Mouse (Mus musculus) cortical plate, adult 2 months (tissue): ENCODE measurements at regions not wholly inside any gene's neighbourhood (a gene's known extent, or its start where the extent isn't known, plus 50 kb on each side); places are given as distances from the start of the nearest gene placed in this dataset.

Source experiments
- H3K27ac ChIP-seq: fragments of 200-500 bp; 2 replicates; pipeline ENCODE4 v1.5.1; 2012; ENCODE audit warnings: low read length, control low read depth, inconsistent platforms; ENCODE audit not compliant: insufficient read depth
- H3K4me1 ChIP-seq: fragments of 200-500 bp; 2 replicates; pipeline ENCODE4 v1.6.1; 2011; ENCODE audit warnings: low read length; ENCODE audit not compliant: control insufficient read depth, insufficient read depth
- H3K4me3 ChIP-seq: fragments of 200-500 bp; 2 replicates; pipeline ENCODE4 v1.5.1; 2011; ENCODE audit warnings: mild to moderate bottlenecking, low read length, control low read depth; ENCODE audit not compliant: insufficient read depth
- CTCF ChIP-seq: fragments of 200-500 bp; IDR thresholded peaks from 2 replicates; pipeline ENCODE4 v1.5.1; 2011; ENCODE audit warnings: mild to moderate bottlenecking, control low read depth, low read length; ENCODE audit not compliant: insufficient read depth; ENCODE audit errors: extremely low read depth
- POLR2A ChIP-seq: fragments of 200-500 bp; IDR thresholded peaks from 2 replicates; pipeline ENCODE4 v1.6.1; 2011; ENCODE audit warnings: mild to moderate bottlenecking, low read length, control low read depth; ENCODE audit not compliant: insufficient read depth; ENCODE audit errors: extremely low read depth

GRCm38 (mm10) chr6:93246498-93247242 is 303.4 kb upstream of the Adamts9 start:
- Histone ChIP-seq H3K4me3 (no peak overlapping the region), H3K27ac (no peak overlapping the region), H3K4me1 (no peaks in the 10 kb centered on the region)
- TF ChIP-seq CTCF (no peak), POLR2A (no peak)

- no peak for TF ChIP-seq CTCF
- no peak for TF ChIP-seq POLR2A
- H3K4me1 ChIP-seq = no peaks in the 10 kb centered on the region
- no peak overlapping the region for H3K27ac ChIP-seq
- no peak overlapping the region for H3K4me3 ChIP-seq
Observed at GRCm38 (mm10) chr6:93235550-93235949, 292.3 kb upstream of the Adamts9 start.

- H3K4me3 ChIP-seq = no peak overlapping the region
- H3K4me1 ChIP-seq = no peaks in the 10 kb centered on the region
- TF ChIP-seq POLR2A = no peak
- no peak for TF ChIP-seq CTCF
- no peak overlapping the region for H3K27ac ChIP-seq
Observed at GRCm38 (mm10) chr6:93232636-93233035, 289.3 kb upstream of the Adamts9 start.

GRCm38 (mm10) chr6:93230450-93230849 is 287.2 kb upstream of the Adamts9 start:
- H3K4me3 ChIP-seq = no peak overlapping the region
- TF ChIP-seq CTCF (no peak), POLR2A (no peak)
- no peak overlapping the region for H3K27ac ChIP-seq
- no peaks in the 10 kb centered on the region; the same call in 1 of the 2 replicates for H3K4me1 ChIP-seq

- H3K4me1 ChIP-seq = no peaks in the 10 kb centered on the region; the same call in 1 of the 2 replicates
- no peak overlapping the region for H3K27ac ChIP-seq
- no peak overlapping the region for H3K4me3 ChIP-seq
- TF ChIP-seq POLR2A (no peak), CTCF (no peak)
Observed at GRCm38 (mm10) chr6:93229320-93229719, 286.0 kb upstream of the Adamts9 start.

- no peak overlapping the region for H3K4me3 ChIP-seq
- no peaks in the 10 kb centered on the region; the same call in 1 of the 2 replicates for H3K4me1 ChIP-seq
- no peak overlapping the region for H3K27ac ChIP-seq
- TF ChIP-seq POLR2A = no peak
- TF ChIP-seq CTCF = no peak
Observed at GRCm38 (mm10) chr6:93223610-93224550, 280.6 kb upstream of the Adamts9 start.

GRCm38 (mm10) chr6:93218015-93218593 is 274.8 kb upstream of the Adamts9 start:
- H3K27ac ChIP-seq = no peak overlapping the region
- TF ChIP-seq POLR2A (no peak), CTCF (no peak)
- no peak overlapping the region for H3K4me3 ChIP-seq
- H3K4me1 ChIP-seq = peaks cover 2% of the 10 kb centered on the region; the same call in 1 of the 2 replicates

GRCm38 (mm10) chr6:93200886-93201285 is 257.6 kb upstream of the Adamts9 start:
- Histone ChIP-seq H3K4me3 (no peak overlapping the region), H3K27ac (no peak overlapping the region), H3K4me1 (no peaks in the 10 kb centered on the region)
- TF ChIP-seq CTCF (no peak), POLR2A (no peak)

GRCm38 (mm10) chr6:93194741-93195140 is 251.4 kb upstream of the Adamts9 start:
- TF ChIP-seq POLR2A (no peak), CTCF (no peak)

More at GRCm38 (mm10) chr6:93194741-93195140, 251.4 kb upstream of the Adamts9 start:
- H3K4me3 ChIP-seq = no peak overlapping the region
- H3K4me1 ChIP-seq = no peaks in the 10 kb centered on the region
- no peak overlapping the region for H3K27ac ChIP-seq
